In the genomic region with DNA sequence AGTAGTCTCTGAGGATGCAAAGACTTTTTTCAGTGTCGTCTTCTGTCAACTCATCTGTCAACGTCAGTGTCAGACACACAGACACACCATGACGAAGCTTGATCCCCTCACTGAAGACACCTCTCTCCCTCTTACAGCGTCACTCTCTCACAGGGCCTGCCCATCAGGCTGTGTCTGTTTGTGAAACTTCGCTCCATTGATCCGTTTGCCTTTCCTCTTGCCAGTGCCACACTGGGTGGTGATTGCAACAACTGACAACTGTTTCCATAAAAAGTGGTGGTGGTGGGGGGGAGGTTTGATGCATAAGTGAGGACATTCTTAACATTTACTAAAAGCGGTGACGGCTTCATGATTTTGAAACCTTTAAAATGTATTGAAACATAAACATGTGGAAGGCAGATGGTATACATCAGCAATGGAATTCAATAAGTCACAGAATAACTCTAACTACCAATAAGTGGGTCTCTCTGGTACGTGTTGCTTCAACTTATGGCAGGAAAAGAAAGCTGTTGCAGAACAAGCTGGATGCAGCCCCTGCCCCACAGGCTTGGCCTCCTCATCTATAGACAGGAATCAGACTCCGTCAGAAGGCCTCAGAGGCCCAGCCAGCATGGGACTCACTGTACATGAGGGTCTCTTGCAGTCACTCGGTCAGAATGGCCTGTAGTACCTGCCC, we compare ENCODE assay signal across 30 mouse cellular contexts. TPM values are rescaled to one million over a fixed set of nuclear protein-coding genes. Genes with fewer than 3 reads are reported as not detected.
DNase-seq lines count a peak whose midpoint lies in the region; ATAC-seq and TF ChIP-seq lines count a peak whose summit lies in the region.
"Had no signal": no experiment of that assay in that cellular context is flagged by ENCODE, and none has a peak within 500 bp of the region (broad histone marks: within the 10 kb centered on the region; RNA-seq: fewer than 3 reads in every experiment).

No protein-coding gene starts in this region.

- WGBS in liver, adult 2 months, result 36% methylated on average over 11 of the region's 11 CpGs
- WGBS in liver, embryonic 12.5 days (ENCODE audit: insufficient replicate concordance), result 67% methylated on average over 11 of the region's 11 CpGs
- 59% methylated on average over 11 of the region's 11 CpGs for WGBS in lung, postnatal 0 days
- WGBS in forebrain, embryonic 16.5 days, result 88% methylated on average over 11 of the region's 11 CpGs
- 87% methylated on average over 11 of the region's 11 CpGs for WGBS in cerebellum, adult 2 months

- H3K4me3 ChIP-seq in liver, adult 2 months (ENCODE audit: insufficient read depth, low read depth, low read length), result no peak overlapping the region
- H3K4me3 ChIP-seq in liver, embryonic 12.5 days, result no peak overlapping the region
- no peak overlapping the region for H3K4me3 ChIP-seq in lung, postnatal 0 days (ENCODE audit: low read depth, low read length)
- no peak overlapping the region for H3K4me3 ChIP-seq in forebrain, embryonic 16.5 days (replicated peaks; ENCODE audit: low read length)
- H3K4me3 ChIP-seq in cerebellum, adult 2 months (replicated peaks; ENCODE audit: insufficient read depth, low read depth, low read length), result no peak overlapping the region
- H3K4me3 ChIP-seq: forebrain, embryonic 15.5 days; hindbrain, embryonic 13.5 days; kidney, embryonic 15.5 days; megakaryocyte, embryonic 14.5 days; midbrain, embryonic 15.5 days; neural tube, embryonic 12.5 days had no signal

- H3K4me1 ChIP-seq in liver, adult 2 months (ENCODE audit: control insufficient read depth, insufficient read depth, low read length), result peaks cover 17% of the 10 kb centered on the region
- no peaks in the 10 kb centered on the region for H3K4me1 ChIP-seq in liver, embryonic 12.5 days
- H3K4me1 ChIP-seq in lung, postnatal 0 days (ENCODE audit: insufficient read depth, low read depth, low read length), result no peaks in the 10 kb centered on the region
- H3K4me1 ChIP-seq in forebrain, embryonic 16.5 days (replicated peaks; ENCODE audit: control insufficient read depth, insufficient read depth, low read length), result no peaks in the 10 kb centered on the region
- no peaks in the 10 kb centered on the region for H3K4me1 ChIP-seq in cerebellum, adult 2 months (ENCODE audit: control insufficient read depth, insufficient read depth, low read length)
- H3K4me1 ChIP-seq: forebrain, embryonic 15.5 days; hindbrain, embryonic 13.5 days; kidney, embryonic 15.5 days; neural tube, embryonic 12.5 days had no signal

- H3K9me3 ChIP-seq in liver, embryonic 12.5 days (replicated peaks), result no peaks in the 10 kb centered on the region
- H3K9me3 ChIP-seq in lung, postnatal 0 days (ENCODE audit: low read length), result no peaks in the 10 kb centered on the region
- no peaks in the 10 kb centered on the region for H3K9me3 ChIP-seq in forebrain, embryonic 16.5 days (ENCODE audit: control insufficient read depth, low read length)
- H3K9me3 ChIP-seq: forebrain, embryonic 15.5 days; G1E; hindbrain, embryonic 13.5 days; kidney, embryonic 15.5 days; midbrain, embryonic 15.5 days; neural tube, embryonic 12.5 days had no signal

- H3K27me3 ChIP-seq in liver, adult 2 months (ENCODE audit: control insufficient read depth, insufficient read depth, low read length), result no peaks in the 10 kb centered on the region
- H3K27me3 ChIP-seq in liver, embryonic 12.5 days (replicated peaks), result no peaks in the 10 kb centered on the region
- no peaks in the 10 kb centered on the region for H3K27me3 ChIP-seq in lung, postnatal 0 days (replicated peaks; ENCODE audit: insufficient read depth, low read length)
- H3K27me3 ChIP-seq in forebrain, embryonic 16.5 days (replicated peaks; ENCODE audit: control insufficient read depth, insufficient read depth, low read length), result no peaks in the 10 kb centered on the region
- H3K27me3 ChIP-seq in cerebellum, adult 2 months (ENCODE audit: control insufficient read depth, insufficient read depth, low read length), result no peaks in the 10 kb centered on the region; the same call in 1 of the 2 replicates
- H3K27me3 ChIP-seq: forebrain, embryonic 15.5 days; hindbrain, embryonic 13.5 days; kidney, embryonic 15.5 days; midbrain, embryonic 15.5 days; neural tube, embryonic 12.5 days had no signal

- TF ChIP-seq CTCF in liver, adult 2 months (IDR thresholded peaks at IDR 0.05; ENCODE audit: low read depth, low read length), result no peak
- no peak for TF ChIP-seq CTCF in lung, postnatal 0 days (IDR thresholded peaks at IDR 0.05)
- no peak for TF ChIP-seq CTCF in cerebellum, adult 2 months (IDR thresholded peaks at IDR 0.05; ENCODE audit: borderline replicate concordance, insufficient read depth, low read depth, low read length)

- H3K79me2 ChIP-seq in liver, adult 2 months (ENCODE audit: control insufficient read depth, insufficient read depth, low read length), result no peaks in the 10 kb centered on the region

- peak overlapping the region; percentile 56 for H3K27ac ChIP-seq in liver, adult 2 months (replicated peaks; ENCODE audit: insufficient read depth, low read depth, low read length)
- no peak overlapping the region for H3K27ac ChIP-seq in liver, embryonic 12.5 days
- no peak overlapping the region for H3K27ac ChIP-seq in lung, postnatal 0 days (ENCODE audit: low read length)
- H3K27ac ChIP-seq in forebrain, embryonic 16.5 days (ENCODE audit: low read length), result no peak overlapping the region
- no peak overlapping the region for H3K27ac ChIP-seq in cerebellum, adult 2 months (ENCODE audit: insufficient read depth, low read length)
- H3K27ac ChIP-seq: forebrain, embryonic 15.5 days; hindbrain, embryonic 13.5 days; kidney, embryonic 15.5 days; midbrain, embryonic 15.5 days; neural tube, embryonic 12.5 days had no signal

- no peak overlapping the region for H3K9ac ChIP-seq in liver, adult 2 months (ENCODE audit: low read depth, low read length)
- H3K9ac ChIP-seq in liver, embryonic 12.5 days, result no peak overlapping the region
- no peak overlapping the region for H3K9ac ChIP-seq in lung, postnatal 0 days (replicated peaks; ENCODE audit: low read depth)
- H3K9ac ChIP-seq in forebrain, embryonic 16.5 days (replicated peaks; ENCODE audit: low read depth, low read length), result no peak overlapping the region
- H3K9ac ChIP-seq: forebrain, embryonic 15.5 days; hindbrain, embryonic 13.5 days; kidney, embryonic 15.5 days; midbrain, embryonic 15.5 days; neural tube, embryonic 12.5 days had no signal

- DNase-seq in liver, adult 2 months (ENCODE audit: extremely low read depth, low read depth, low spot score), result peak; percentile 88
- peak; percentile 23 for DNase-seq in lung, postnatal 0 days (ENCODE audit: low spot score)
- no peak for DNase-seq in lung, postnatal 10 days
- DNase-seq in cerebellum, adult 2 months, result no peak
- DNase-seq: cerebellum, adult 11-12 months; cerebellum, postnatal 14 days; gastrocnemius, postnatal 25 days; kidney, adult 11 months; kidney, postnatal 4 days; lung, adult 18-20 months; retina, postnatal 1 day; right cerebral cortex, postnatal 25 days; spleen, adult 18-20 months had no signal

- no peak for TF ChIP-seq POLR2A in liver, adult 2 months (IDR thresholded peaks at IDR 0.05; ENCODE audit: extremely low read depth, insufficient read depth, low read length)
- no peak for TF ChIP-seq POLR2A in cerebellum, adult 2 months (IDR thresholded peaks at IDR 0.05; ENCODE audit: borderline replicate concordance, insufficient read depth, low read length)

- H3K36me3 ChIP-seq in liver, adult 2 months (ENCODE audit: control insufficient read depth, insufficient read depth, low read length), result no peaks in the 10 kb centered on the region
- no peaks in the 10 kb centered on the region for H3K36me3 ChIP-seq in liver, embryonic 12.5 days
- H3K36me3 ChIP-seq in lung, postnatal 0 days (ENCODE audit: insufficient read depth, low read length), result no peaks in the 10 kb centered on the region
- no peaks in the 10 kb centered on the region for H3K36me3 ChIP-seq in forebrain, embryonic 16.5 days (ENCODE audit: control insufficient read depth, insufficient read depth)
- H3K36me3 ChIP-seq: forebrain, embryonic 15.5 days; G1E; hindbrain, embryonic 13.5 days; kidney, embryonic 15.5 days; midbrain, embryonic 15.5 days; neural tube, embryonic 12.5 days had no signal

- H3K4me2 ChIP-seq in liver, embryonic 12.5 days, result no peak overlapping the region
- no peak overlapping the region for H3K4me2 ChIP-seq in lung, postnatal 0 days (replicated peaks; ENCODE audit: low read depth, low read length)
- H3K4me2 ChIP-seq in forebrain, embryonic 16.5 days (ENCODE audit: low read length), result no peak overlapping the region
- H3K4me2 ChIP-seq: forebrain, embryonic 15.5 days; hindbrain, embryonic 13.5 days; kidney, embryonic 15.5 days; midbrain, embryonic 15.5 days; neural tube, embryonic 12.5 days had no signal

- no peak for TF ChIP-seq EP300 in lung, postnatal 0 days (IDR thresholded peaks at IDR 0.05)

- no peak for ATAC-seq in liver, embryonic 12.5 days
- ATAC-seq in lung, postnatal 0 days, result peak; percentile 17; the same call in 1 of the 2 replicates
- ATAC-seq in granulocyte monocyte progenitor cell, adult 5-6 weeks (replicated peaks; ENCODE audit: poor library complexity, severe bottlenecking), result peak; percentile 21; the same call in 1 of the 2 replicates
- ATAC-seq in forebrain, embryonic 16.5 days, result no peak
- ATAC-seq: forebrain, embryonic 15.5 days; midbrain, embryonic 15.5 days had no signal

RNA-seq across cellular contexts. Expression of a gene that starts 11.7 kb away (rescaled TPM):
- total RNA-seq in liver, adult 2 months (2014; rRNA removed), result 394 and 587 TPM in 2 replicates
- polyA plus RNA-seq in liver, adult 2 months (2012; rRNA removed), result 374 and 553 TPM in 2 replicates
- polyA plus RNA-seq in liver, embryonic 12.5 days (2016; fragmentation: Nextera tagmentation; extraction: Ambion mirVana), result 1.7 and 2.2 TPM in 2 replicates
- 0.08 and 0.10 TPM in 2 replicates for polyA plus RNA-seq in lung, postnatal 0 days (2015; fragmentation: Nextera tagmentation; extraction: Ambion mirVana)
- total RNA-seq in granulocyte monocyte progenitor cell, adult 5-6 weeks (2014; fragmentation: Nextera tagmentation), result not detected in 2 replicates
- not detected in 2 replicates for total RNA-seq in granulocyte monocyte progenitor cell, adult 5-6 weeks (2017)
- polyA plus RNA-seq in forebrain, embryonic 16.5 days (2015; fragmentation: Nextera tagmentation; extraction: Ambion mirVana), result not detected in 2 replicates
- not detected in 2 replicates for polyA plus RNA-seq in cerebellum, adult 2 months (2012; rRNA removed)
- total RNA-seq: CH12.LX; G1E; gastrocnemius, postnatal 25 days; heart, adult 8-10 months; heart, postnatal 25 days; left cerebral cortex, adult 18-20 months; left cerebral cortex, postnatal 25 days had no signal
- polyA plus RNA-seq: forebrain, embryonic 15.5 days; G1E; heart, embryonic 14.5 days; hindbrain, embryonic 13.5 days; midbrain, embryonic 15.5 days; neural tube, embryonic 12.5 days had no signal

RNA-seq across cellular contexts. Expression of a gene that starts 21.6 kb away (rescaled TPM):
- 0.09 and 0.54 TPM in 2 replicates for total RNA-seq in liver, adult 2 months (2014; rRNA removed)
- polyA plus RNA-seq in liver, adult 2 months (2012; rRNA removed), result 0.09 and 0.11 TPM in 2 replicates
- polyA plus RNA-seq in liver, embryonic 12.5 days (2016; fragmentation: Nextera tagmentation; extraction: Ambion mirVana), result 0.38 and 0.98 TPM in 2 replicates
- polyA plus RNA-seq in lung, postnatal 0 days (2015; fragmentation: Nextera tagmentation; extraction: Ambion mirVana), result 3.2 and 4.4 TPM in 2 replicates
- not detected in 2 replicates for total RNA-seq in granulocyte monocyte progenitor cell, adult 5-6 weeks (2014; fragmentation: Nextera tagmentation)
- total RNA-seq in granulocyte monocyte progenitor cell, adult 5-6 weeks (2017), result not detected in 2 replicates
- polyA plus RNA-seq in forebrain, embryonic 16.5 days (2015; fragmentation: Nextera tagmentation; extraction: Ambion mirVana), result 322 and 396 TPM in 2 replicates
- polyA plus RNA-seq in cerebellum, adult 2 months (2012; rRNA removed), result 290 and 291 TPM in 2 replicates

RNA-seq across cellular contexts. Expression of a gene that starts 37.4 kb away (rescaled TPM):
- total RNA-seq in liver, adult 2 months (2014; rRNA removed), result 0.07 TPM in 1 of 2 replicates, not detected in the other
- 0.20 and 0.29 TPM in 2 replicates for polyA plus RNA-seq in liver, adult 2 months (2012; rRNA removed)
- not detected in 2 replicates for polyA plus RNA-seq in liver, embryonic 12.5 days (2016; fragmentation: Nextera tagmentation; extraction: Ambion mirVana)
- 65.3 and 73.6 TPM in 2 replicates for polyA plus RNA-seq in lung, postnatal 0 days (2015; fragmentation: Nextera tagmentation; extraction: Ambion mirVana)
- total RNA-seq in granulocyte monocyte progenitor cell, adult 5-6 weeks (2014; fragmentation: Nextera tagmentation), result not detected in 2 replicates
- not detected in 2 replicates for total RNA-seq in granulocyte monocyte progenitor cell, adult 5-6 weeks (2017)
- 0.17 and 0.19 TPM in 2 replicates for polyA plus RNA-seq in forebrain, embryonic 16.5 days (2015; fragmentation: Nextera tagmentation; extraction: Ambion mirVana)
- polyA plus RNA-seq in cerebellum, adult 2 months (2012; rRNA removed), result 0.10 TPM in 1 of 2 replicates, not detected in the other
- total RNA-seq: adrenal gland, adult 8-10 months; gastrocnemius, postnatal 25 days; heart, adult 8-10 months; heart, postnatal 25 days; left cerebral cortex, adult 18-20 months; left cerebral cortex, postnatal 25 days had no signal
- polyA plus RNA-seq: G1E had no signal

RNA-seq across cellular contexts. Expression of a gene that starts 45.2 kb away (rescaled TPM):
- total RNA-seq in liver, adult 2 months (2014; rRNA removed), result not detected in 2 replicates
- polyA plus RNA-seq in liver, adult 2 months (2012; rRNA removed), result not detected in 2 replicates
- polyA plus RNA-seq in liver, embryonic 12.5 days (2016; fragmentation: Nextera tagmentation; extraction: Ambion mirVana), result 0.02 and 0.04 TPM in 2 replicates
- 1.3 TPM in 2 replicates for polyA plus RNA-seq in lung, postnatal 0 days (2015; fragmentation: Nextera tagmentation; extraction: Ambion mirVana)
- not detected in 2 replicates for total RNA-seq in granulocyte monocyte progenitor cell, adult 5-6 weeks (2014; fragmentation: Nextera tagmentation)
- not detected in 2 replicates for total RNA-seq in granulocyte monocyte progenitor cell, adult 5-6 weeks (2017)
- 0.30 and 0.31 TPM in 2 replicates for polyA plus RNA-seq in forebrain, embryonic 16.5 days (2015; fragmentation: Nextera tagmentation; extraction: Ambion mirVana)
- 0.28 and 0.54 TPM in 2 replicates for polyA plus RNA-seq in cerebellum, adult 2 months (2012; rRNA removed)
- total RNA-seq: CH12.LX; gastrocnemius, postnatal 25 days had no signal
- polyA plus RNA-seq: G1E had no signal

Comparison
In these comparisons a context has a peak if more than half of its experiments do, and no peak if none do; other contexts are left out.
1. DNase-seq: peak in liver, adult 2 months (single experiment) and lung, postnatal 0 days (single experiment); none in lung, postnatal 10 days (single experiment) and cerebellum, adult 2 months (0 of 2).
2. RNA of a gene that starts 11.7 kb away (polyA plus RNA-seq): 374 to 553 TPM in liver, adult 2 months; 1.7 to 2.2 TPM in liver, embryonic 12.5 days, 0.08 to 0.10 TPM in lung, postnatal 0 days, not detected in forebrain, embryonic 16.5 days and not detected in cerebellum, adult 2 months; every median in the first group is over 100 times any median in the second.
3. ATAC-seq: peak in lung, postnatal 0 days (single experiment) and granulocyte monocyte progenitor cell, adult 5-6 weeks (single experiment); none in liver, embryonic 12.5 days (single experiment) and forebrain, embryonic 16.5 days (single experiment).
4. RNA of a gene that starts 21.6 kb away (polyA plus RNA-seq): 322 to 396 TPM in forebrain, embryonic 16.5 days and 290 to 291 TPM in cerebellum, adult 2 months; 3.2 to 4.4 TPM in lung, postnatal 0 days, 0.38 to 0.98 TPM in liver, embryonic 12.5 days and 0.09 to 0.11 TPM in liver, adult 2 months; every median in the first group is over 10 times any median in the second.
5. RNA of a gene that starts 37.4 kb away (polyA plus RNA-seq): 65.3 to 73.6 TPM in lung, postnatal 0 days; 0.20 to 0.29 TPM in liver, adult 2 months, 0.17 to 0.19 TPM in forebrain, embryonic 16.5 days, not detected in liver, embryonic 12.5 days and 0.10 TPM in cerebellum, adult 2 months; every median in the first group is over 10 times any median in the second.